Mouse (Mus musculus): ENCODE data around the gene Rbms3.
A peak's percentile ranks its signal among the peaks of the same experiment; 100 is the strongest.

The Rbms3 gene

GRCm38 (mm10) chr9:116748857-116749584 lies 880.7 kb downstream of the Rbms3 start:
- DNase-seq (ENCODE audit: low read depth, low spot score) = no peak

- no peak for DNase-seq (ENCODE audit: low read depth, low spot score)
Observed at GRCm38 (mm10) chr9:116748346-116748745, 881.4 kb downstream of the Rbms3 start.

DNA sequence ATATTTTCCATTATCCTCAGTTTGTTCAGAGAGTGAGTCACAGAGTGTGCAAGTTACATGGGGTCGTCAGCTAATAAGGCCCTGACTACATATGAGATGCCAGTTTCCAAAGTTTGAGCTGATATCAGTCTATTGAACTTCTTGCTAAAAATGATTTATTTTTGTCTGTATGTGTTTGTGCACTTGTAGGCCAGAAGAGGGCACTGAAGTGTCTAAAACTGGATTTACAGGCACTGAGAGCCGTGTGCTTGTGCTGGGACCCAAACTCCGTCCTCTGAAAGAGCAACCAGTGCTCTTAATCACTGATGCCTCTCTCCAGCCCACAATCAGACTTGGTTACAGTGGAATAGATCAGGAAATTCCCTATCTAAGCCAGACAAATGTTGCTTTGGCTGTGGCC lies 882.8 kb downstream of the Rbms3 start:
- DNase-seq (ENCODE audit: low read depth, low spot score) = no peak

GRCm38 (mm10) chr9:116737786-116738185 lies 891.9 kb downstream of the Rbms3 start:
- peak; percentile 31 for DNase-seq (ENCODE audit: low read depth, low spot score)

DNA sequence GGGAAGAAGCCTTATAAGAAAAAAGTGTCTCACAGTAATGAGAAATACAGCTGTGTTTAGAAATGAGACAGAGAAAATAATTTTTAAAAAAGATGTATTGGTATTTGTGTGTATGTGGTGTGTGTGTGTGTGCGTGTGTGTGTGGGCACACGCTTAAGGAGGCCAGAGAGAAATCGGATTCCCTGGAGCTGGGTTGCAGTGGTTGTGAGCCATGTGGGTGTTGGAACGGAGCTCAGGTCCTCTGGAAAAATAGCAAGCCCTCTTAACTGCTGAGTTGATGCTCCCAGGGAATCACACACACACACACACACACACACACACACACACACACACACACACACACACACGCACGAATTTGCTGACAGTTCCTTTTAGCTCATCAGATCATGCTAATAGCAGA lies 900.5 kb downstream of the Rbms3 start:
- no peak for DNase-seq (ENCODE audit: low read depth, low spot score)

- DNase-seq (ENCODE audit: low read depth, low spot score) = no peak
Observed at GRCm38 (mm10) chr9:116728655-116729054, 901.1 kb downstream of the Rbms3 start.

DNA sequence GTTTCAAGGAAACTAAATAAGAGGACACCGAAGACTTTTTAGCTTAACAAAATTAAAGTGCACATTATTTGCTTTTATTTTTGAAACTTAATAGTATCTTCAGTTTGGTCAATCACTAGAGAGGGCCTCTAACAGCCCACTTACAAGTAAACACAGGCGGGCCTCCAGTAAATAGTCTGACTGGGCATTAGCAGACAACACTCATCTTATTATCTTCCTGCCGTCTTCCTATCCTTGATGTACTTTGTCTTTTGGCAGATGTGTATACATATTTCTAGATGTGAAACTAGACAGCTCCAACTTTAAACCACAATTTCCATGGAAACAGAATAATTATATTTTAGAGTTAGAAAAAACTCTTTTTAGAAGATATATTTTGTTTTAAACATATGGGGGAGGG lies 901.6 kb downstream of the Rbms3 start:
- no peak for DNase-seq (ENCODE audit: low read depth, low spot score)

GRCm38 (mm10) chr9:116724581-116724980 lies 905.1 kb downstream of the Rbms3 start:
- no peak for DNase-seq (ENCODE audit: low read depth, low spot score)

- no peak for DNase-seq (ENCODE audit: low read depth, low spot score)
Observed at GRCm38 (mm10) chr9:116703119-116703518, 926.6 kb downstream of the Rbms3 start.

DNA sequence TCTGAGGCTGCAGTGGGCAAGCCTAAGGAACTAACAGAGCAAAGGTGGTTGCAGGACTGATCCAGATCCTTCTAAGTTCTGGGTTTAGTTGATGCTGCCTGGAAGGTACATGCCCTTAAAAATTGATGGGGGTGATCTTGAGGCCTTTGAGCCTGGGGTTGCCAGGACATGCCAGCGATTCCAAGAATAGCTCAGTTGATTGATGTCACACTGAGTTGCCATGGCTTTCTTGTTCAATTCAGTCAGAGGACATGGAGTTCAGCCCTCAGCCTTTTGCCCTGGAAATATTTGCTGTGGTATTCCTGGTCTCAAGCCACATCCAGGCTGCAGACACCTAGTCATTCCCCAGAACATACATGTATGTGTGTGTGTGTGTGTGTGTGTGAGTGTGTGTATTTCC lies 927.1 kb downstream of the Rbms3 start:
- no peak for DNase-seq (ENCODE audit: low read depth, low spot score)

DNA sequence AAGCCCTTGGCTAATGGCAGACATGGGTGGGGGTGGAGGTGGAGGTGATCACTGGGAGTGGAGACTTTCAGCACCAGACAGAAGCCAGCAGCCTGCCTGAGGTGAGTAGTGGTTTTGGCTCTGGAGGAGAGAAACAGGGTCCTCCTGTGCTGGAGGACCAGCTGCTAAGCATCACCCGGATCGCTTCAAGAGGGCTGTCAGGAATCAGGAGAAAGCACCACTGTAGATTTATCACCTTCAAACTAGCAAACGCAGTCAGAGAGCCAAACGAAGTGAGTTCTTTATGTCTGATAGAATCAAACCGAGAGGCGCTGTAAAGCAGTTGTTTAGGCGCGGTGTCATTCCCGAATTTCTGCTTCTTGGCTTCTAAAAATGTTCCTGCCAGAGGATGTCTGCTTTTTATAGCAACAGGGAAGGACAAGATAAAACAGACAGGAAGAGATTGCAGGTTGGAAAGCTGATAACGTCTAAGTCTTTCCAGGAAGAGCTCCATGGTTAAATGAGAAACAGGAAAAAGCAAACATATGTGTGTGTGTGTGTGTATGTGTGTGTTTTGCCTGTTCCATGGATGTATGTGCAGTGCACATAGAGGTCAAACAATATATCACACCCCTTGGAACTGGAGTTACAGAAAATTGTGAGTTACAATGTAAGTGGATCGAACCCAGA lies 928.1 kb downstream of the Rbms3 start:
- DNase-seq (ENCODE audit: low read depth, low spot score) = peak; percentile 38

- no peak for DNase-seq (ENCODE audit: low read depth, low spot score)
Observed at GRCm38 (mm10) chr9:116688615-116689014, 941.1 kb downstream of the Rbms3 start.

DNA sequence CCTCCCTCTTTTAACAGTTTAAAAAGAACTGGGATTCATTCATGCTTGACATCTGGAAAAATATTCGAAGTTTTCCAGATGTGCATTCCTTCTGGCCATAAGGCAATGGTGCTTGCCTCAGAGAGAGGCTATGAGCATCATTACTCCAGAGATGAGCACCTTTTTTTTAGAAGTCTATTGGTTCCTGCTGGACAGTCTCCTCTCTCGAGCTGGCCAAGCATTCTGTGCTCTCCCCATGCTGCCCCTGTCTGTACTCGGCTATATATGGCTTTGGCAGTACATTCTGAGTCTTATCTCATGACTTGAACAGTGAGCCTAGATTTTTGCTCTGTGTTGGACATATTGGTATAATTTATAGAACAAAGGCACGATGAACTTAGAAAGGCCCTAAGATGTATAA lies 952.6 kb downstream of the Rbms3 start:
- DNase-seq (ENCODE audit: low read depth, low spot score) = no peak

GRCm38 (mm10) chr9:116676445-116676844 lies 953.3 kb downstream of the Rbms3 start:
- DNase-seq (ENCODE audit: low read depth, low spot score) = peak; percentile 26

- DNase-seq (ENCODE audit: low read depth, low spot score) = no peak
Observed at GRCm38 (mm10) chr9:116674191-116674590, 955.5 kb downstream of the Rbms3 start.

GRCm38 (mm10) chr9:116661026-116661425 lies 968.7 kb downstream of the Rbms3 start:
- no peak for DNase-seq (ENCODE audit: low read depth, low spot score)

- no peak for DNase-seq (ENCODE audit: low read depth, low spot score)
Observed at GRCm38 (mm10) chr9:116659936-116660335, 969.8 kb downstream of the Rbms3 start.

GRCm38 (mm10) chr9:116657141-116657540 lies 972.6 kb downstream of the Rbms3 start:
- DNase-seq (ENCODE audit: low read depth, low spot score) = no peak

DNA sequence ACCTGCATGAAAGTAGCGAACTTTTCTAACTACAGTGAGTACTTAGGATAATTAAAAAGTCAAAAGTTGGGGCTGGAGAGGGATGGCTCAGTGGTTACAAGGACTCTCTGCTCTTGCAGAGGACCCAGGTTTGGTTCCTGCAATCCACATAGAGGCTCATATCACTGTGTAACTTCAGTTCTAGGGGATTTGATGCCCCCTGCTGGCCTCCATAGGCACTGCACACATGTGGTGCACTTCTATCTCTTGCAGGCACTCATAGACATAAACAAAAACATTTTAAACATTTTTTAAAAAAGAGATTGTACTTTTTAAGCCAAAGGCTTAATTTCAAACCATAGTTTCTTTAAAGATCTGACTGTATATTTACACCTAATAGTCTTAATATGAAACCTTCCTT lies 978.3 kb downstream of the Rbms3 start:
- no peak for DNase-seq (ENCODE audit: low read depth, low spot score)

GRCm38 (mm10) chr9:116649955-116650354 lies 979.8 kb downstream of the Rbms3 start:
- DNase-seq (ENCODE audit: low read depth, low spot score) = no peak

GRCm38 (mm10) chr9:116649086-116649792 lies 980.5 kb downstream of the Rbms3 start:
- DNase-seq (ENCODE audit: low read depth, low spot score) = no peak

GRCm38 (mm10) chr9:116644616-116645015 lies 985.1 kb downstream of the Rbms3 start:
- DNase-seq (ENCODE audit: low read depth, low spot score) = peak; percentile 11

DNA sequence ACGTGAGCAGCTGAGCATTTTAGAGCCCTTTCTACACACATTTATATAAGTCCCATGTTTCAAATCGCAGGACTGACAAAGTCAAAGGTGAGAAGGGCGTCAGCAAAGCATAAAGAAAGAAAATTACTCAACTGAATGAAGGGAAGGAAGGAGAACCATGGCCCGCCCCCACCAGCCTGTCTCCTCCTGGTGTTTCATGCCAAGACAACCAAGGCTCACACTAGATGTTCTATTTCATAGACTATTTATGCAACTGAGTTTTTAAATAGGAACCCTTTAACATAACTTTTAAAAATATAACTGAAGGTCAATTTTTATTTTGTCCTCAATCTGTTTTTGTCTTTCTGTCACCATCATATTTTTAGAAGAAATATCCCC lies 989.4 kb downstream of the Rbms3 start:
- DNase-seq (ENCODE audit: low read depth, low spot score) = peak; percentile 13
